Mouse (Mus musculus): ENCODE results near the gene Tlr9. TPM values are rescaled to one million over a fixed set of nuclear protein-coding genes. Genes with fewer than 3 reads are reported as not detected.

The Tlr9 gene
- 3.3 and 3.8 TPM in 2 replicates for polyA plus RNA-seq (2012; rRNA removed)

- no peak for TF ChIP-seq POLR2A (IDR thresholded peaks at IDR 0.05; ENCODE audit: low read depth, low read length)
- no peak for TF ChIP-seq CTCF (IDR thresholded peaks at IDR 0.05; ENCODE audit: extremely low read depth, insufficient read length, insufficient replicate concordance, low read depth, low read length)
- 47% methylated on average over 4 of the region's 4 CpGs for WGBS
- peak within 1 kb of the TSS; percentile 48 for H3K4me3 ChIP-seq (ENCODE audit: low read depth, low read length)
- peaks cover 11% of the 10 kb centered on the region for H3K4me1 ChIP-seq (ENCODE audit: control insufficient read depth, insufficient read depth, insufficient read length, low read length)
- no peaks in the 10 kb centered on the region for H3K27me3 ChIP-seq (ENCODE audit: control insufficient read depth, insufficient read depth, low read length)
- peak within 1 kb of the TSS; percentile 61 for H3K27ac ChIP-seq (ENCODE audit: insufficient read depth, low read depth, low read length)
- no peaks in the 10 kb centered on the region for H3K36me3 ChIP-seq (ENCODE audit: control insufficient read depth, insufficient read depth, low read length)
Observed at GRCm38 (mm10) chr9:106222261-106222851, at the start of gene Tlr9. Gene Tlr9, plus strand, starts transcription at chr9:106222598.

GRCm38 (mm10) chr9:106173363-106173762 is 49.0 kb upstream of the Tlr9 start:
- no peak overlapping the region for H3K27ac ChIP-seq (ENCODE audit: insufficient read depth, low read depth, low read length)
- no peaks in the 10 kb centered on the region for H3K27me3 ChIP-seq (ENCODE audit: control insufficient read depth, insufficient read depth, low read length)
- 27% methylated on average over 2 of the region's 2 CpGs for WGBS
- H3K4me3 ChIP-seq (ENCODE audit: low read depth, low read length), result no peak overlapping the region
- H3K4me1 ChIP-seq (ENCODE audit: control insufficient read depth, insufficient read depth, insufficient read length, low read length), result peaks cover 14% of the 10 kb centered on the region
- TF ChIP-seq CTCF (IDR thresholded peaks at IDR 0.05; ENCODE audit: extremely low read depth, insufficient read length, insufficient replicate concordance, low read depth, low read length) (no peak), POLR2A (IDR thresholded peaks at IDR 0.05; ENCODE audit: low read depth, low read length) (no peak)
- peaks cover 14% of the 10 kb centered on the region for H3K36me3 ChIP-seq (ENCODE audit: control insufficient read depth, insufficient read depth, low read length)

- H3K4me1 ChIP-seq (ENCODE audit: control insufficient read depth, insufficient read depth, insufficient read length, low read length), result peaks cover 9% of the 10 kb centered on the region
- no peak overlapping the region for H3K27ac ChIP-seq (ENCODE audit: insufficient read depth, low read depth, low read length)
- peaks cover 29% of the 10 kb centered on the region for H3K36me3 ChIP-seq (ENCODE audit: control insufficient read depth, insufficient read depth, low read length)
- no peaks in the 10 kb centered on the region for H3K27me3 ChIP-seq (ENCODE audit: control insufficient read depth, insufficient read depth, low read length)
- 22% methylated on average over 3 of the region's 3 CpGs for WGBS
- TF ChIP-seq POLR2A (IDR thresholded peaks at IDR 0.05; ENCODE audit: low read depth, low read length), result no peak
- TF ChIP-seq CTCF (IDR thresholded peaks at IDR 0.05; ENCODE audit: extremely low read depth, insufficient read length, insufficient replicate concordance, low read depth, low read length), result no peak
- H3K4me3 ChIP-seq (ENCODE audit: low read depth, low read length), result no peak overlapping the region
Observed at GRCm38 (mm10) chr9:106175552-106176200, 46.7 kb upstream of the Tlr9 start.

GRCm38 (mm10) chr9:106176769-106177168 is 45.6 kb upstream of the Tlr9 start:
- 51% methylated on average over 5 of the region's 5 CpGs for WGBS
- peaks cover 9% of the 10 kb centered on the region for H3K4me1 ChIP-seq (ENCODE audit: control insufficient read depth, insufficient read depth, insufficient read length, low read length)
- H3K27me3 ChIP-seq (ENCODE audit: control insufficient read depth, insufficient read depth, low read length), result no peaks in the 10 kb centered on the region
- no peak overlapping the region for H3K27ac ChIP-seq (ENCODE audit: insufficient read depth, low read depth, low read length)
- TF ChIP-seq POLR2A (IDR thresholded peaks at IDR 0.05; ENCODE audit: low read depth, low read length), result no peak
- TF ChIP-seq CTCF (IDR thresholded peaks at IDR 0.05; ENCODE audit: extremely low read depth, insufficient read length, insufficient replicate concordance, low read depth, low read length), result no peak
- H3K4me3 ChIP-seq (ENCODE audit: low read depth, low read length), result no peak overlapping the region
- peaks cover 38% of the 10 kb centered on the region for H3K36me3 ChIP-seq (ENCODE audit: control insufficient read depth, insufficient read depth, low read length)

- peaks cover 9% of the 10 kb centered on the region for H3K4me1 ChIP-seq (ENCODE audit: control insufficient read depth, insufficient read depth, insufficient read length, low read length)
- 76% methylated on average over 6 of the region's 6 CpGs for WGBS
- no peak overlapping the region for H3K4me3 ChIP-seq (ENCODE audit: low read depth, low read length)
- TF ChIP-seq POLR2A (IDR thresholded peaks at IDR 0.05; ENCODE audit: low read depth, low read length) (no peak), CTCF (IDR thresholded peaks at IDR 0.05; ENCODE audit: extremely low read depth, insufficient read length, insufficient replicate concordance, low read depth, low read length) (no peak)
- no peak overlapping the region for H3K27ac ChIP-seq (ENCODE audit: insufficient read depth, low read depth, low read length)
- H3K27me3 ChIP-seq (ENCODE audit: control insufficient read depth, insufficient read depth, low read length), result no peaks in the 10 kb centered on the region
- H3K36me3 ChIP-seq (ENCODE audit: control insufficient read depth, insufficient read depth, low read length), result peaks cover 43% of the 10 kb centered on the region
Observed at GRCm38 (mm10) chr9:106177799-106178198, 44.6 kb upstream of the Tlr9 start.

- no peak overlapping the region for H3K27ac ChIP-seq (ENCODE audit: insufficient read depth, low read depth, low read length)
- TF ChIP-seq POLR2A (IDR thresholded peaks at IDR 0.05; ENCODE audit: low read depth, low read length) (no peak), CTCF (IDR thresholded peaks at IDR 0.05; ENCODE audit: extremely low read depth, insufficient read length, insufficient replicate concordance, low read depth, low read length) (no peak)
- 73% methylated on average over 2 of the region's 2 CpGs for WGBS
Observed at GRCm38 (mm10) chr9:106179454-106179853, 42.9 kb upstream of the Tlr9 start.

GRCm38 (mm10) chr9:106179964-106180363 is 42.4 kb upstream of the Tlr9 start:
- H3K4me1 ChIP-seq (ENCODE audit: control insufficient read depth, insufficient read depth, insufficient read length, low read length), result peaks cover 5% of the 10 kb centered on the region; the same call in 1 of the 2 replicates
- H3K4me3 ChIP-seq (ENCODE audit: low read depth, low read length), result no peak overlapping the region
- 87% methylated on average over 3 of the region's 3 CpGs for WGBS
- TF ChIP-seq CTCF (IDR thresholded peaks at IDR 0.05; ENCODE audit: extremely low read depth, insufficient read length, insufficient replicate concordance, low read depth, low read length) (no peak), POLR2A (IDR thresholded peaks at IDR 0.05; ENCODE audit: low read depth, low read length) (no peak)
- no peaks in the 10 kb centered on the region for H3K27me3 ChIP-seq (ENCODE audit: control insufficient read depth, insufficient read depth, low read length)
- H3K36me3 ChIP-seq (ENCODE audit: control insufficient read depth, insufficient read depth, low read length), result peaks cover 62% of the 10 kb centered on the region
- H3K27ac ChIP-seq (ENCODE audit: insufficient read depth, low read depth, low read length), result no peak overlapping the region

More at GRCm38 (mm10) chr9:106179454-106179853, 42.9 kb upstream of the Tlr9 start:
- H3K36me3 ChIP-seq (ENCODE audit: control insufficient read depth, insufficient read depth, low read length), result peaks cover 57% of the 10 kb centered on the region
- H3K27me3 ChIP-seq (ENCODE audit: control insufficient read depth, insufficient read depth, low read length), result no peaks in the 10 kb centered on the region
- peaks cover 5% of the 10 kb centered on the region; the same call in 1 of the 2 replicates for H3K4me1 ChIP-seq (ENCODE audit: control insufficient read depth, insufficient read depth, insufficient read length, low read length)
- no peak overlapping the region for H3K4me3 ChIP-seq (ENCODE audit: low read depth, low read length)

All from small intestine, adult 2 months (tissue).